Comparison of ENCODE assay signal across 8 mouse cellular contexts in the genomic region with DNA sequence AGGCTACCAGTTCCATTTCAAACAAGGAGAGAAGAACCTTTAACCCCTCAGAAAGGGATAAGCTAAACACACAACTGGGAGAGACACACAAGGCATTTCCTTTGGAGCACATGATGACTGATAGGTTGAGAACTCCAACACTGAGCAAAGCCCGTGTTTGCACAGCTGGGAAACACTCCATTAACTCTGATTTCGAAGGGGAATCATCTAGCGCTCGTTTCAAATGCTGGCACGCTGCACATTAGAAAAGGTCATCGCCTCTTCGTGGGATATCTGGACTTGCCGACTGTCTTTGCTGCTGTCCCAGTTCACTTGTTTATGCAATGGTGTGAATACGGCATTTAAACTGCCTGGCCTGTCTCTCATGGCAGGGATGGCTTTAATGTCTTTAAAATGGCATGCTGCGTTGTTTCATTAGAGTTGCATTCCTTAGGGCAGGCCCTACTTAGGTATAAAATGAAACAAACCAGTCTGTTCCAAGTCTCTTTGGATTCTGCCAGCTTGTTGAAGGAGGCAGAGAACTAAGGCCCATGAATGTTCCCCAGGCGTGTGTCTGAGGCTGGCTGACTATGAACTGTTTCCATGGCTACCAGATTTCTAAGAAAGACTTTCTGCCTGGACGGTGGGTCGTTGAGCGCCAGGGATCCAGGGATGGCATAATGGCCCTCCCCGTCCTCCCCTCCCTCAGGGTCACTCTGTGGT.
DNase-seq lines count a peak whose midpoint lies in the region; ATAC-seq and TF ChIP-seq lines count a peak whose summit lies in the region.

No protein-coding gene starts in this region.

- no peaks in the 10 kb centered on the region for H3K9me3 ChIP-seq in lung, postnatal 0 days (ENCODE audit: low read length)
- H3K9me3 ChIP-seq in liver, embryonic 11.5 days (ENCODE audit: control insufficient read depth, low read length) = no peaks in the 10 kb centered on the region

- WGBS in lung, postnatal 0 days = 14% methylated on average over 15 of the region's 15 CpGs
- 55% methylated on average over 15 of the region's 15 CpGs for WGBS in liver, embryonic 11.5 days

- peaks cover 5% of the 10 kb centered on the region; the same call in 1 of the 2 replicates for H3K4me1 ChIP-seq in lung, postnatal 0 days (ENCODE audit: insufficient read depth, low read depth, low read length)
- H3K4me1 ChIP-seq in liver, embryonic 11.5 days (replicated peaks; ENCODE audit: control insufficient read depth, insufficient read depth, low read length) = no peaks in the 10 kb centered on the region

- DNase-seq in ZHBTc4 (ENCODE audit: low read depth, low spot score) = peak; percentile 4
- DNase-seq in embryo, embryonic 10 days (ENCODE audit: low spot score) = peak; percentile 87
- DNase-seq in heart, postnatal 14 days = peak; percentile 2 to 6
- peak; percentile 65 for DNase-seq in lung, postnatal 0 days (ENCODE audit: low spot score)
- DNase-seq in right cerebral cortex, postnatal 10 days (ENCODE audit: low spot score in 2 of 2) = peak; percentile 59 to 76
- DNase-seq in liver, embryonic 11.5 days (ENCODE audit: low spot score) = no peak

- H3K27ac ChIP-seq in lung, postnatal 0 days (ENCODE audit: low read length) = no peak overlapping the region
- H3K27ac ChIP-seq in liver, embryonic 11.5 days (ENCODE audit: low read depth, low read length) = no peak overlapping the region

- no peak overlapping the region for H3K4me2 ChIP-seq in lung, postnatal 0 days (replicated peaks; ENCODE audit: low read depth, low read length)
- H3K4me2 ChIP-seq in liver, embryonic 11.5 days = no peak overlapping the region

- no peak overlapping the region for H3K9ac ChIP-seq in lung, postnatal 0 days (replicated peaks; ENCODE audit: low read depth)
- H3K9ac ChIP-seq in liver, embryonic 11.5 days (ENCODE audit: low read depth, low read length) = no peak overlapping the region

- H3K36me3 ChIP-seq in lung, postnatal 0 days (ENCODE audit: insufficient read depth, low read length) = no peaks in the 10 kb centered on the region
- H3K36me3 ChIP-seq in liver, embryonic 11.5 days (ENCODE audit: control insufficient read depth, insufficient read depth, low read length) = no peaks in the 10 kb centered on the region

- peak; percentile 29; the same call in 1 of the 2 replicates for TF ChIP-seq EP300 in lung, postnatal 0 days (IDR thresholded peaks at IDR 0.05)

- ATAC-seq in lung, postnatal 0 days = peak; percentile 75
- no peak for ATAC-seq in megakaryocyte, adult 5-6 weeks (ENCODE audit: poor library complexity, severe bottlenecking)
- no peak for ATAC-seq in liver, embryonic 11.5 days (replicated peaks; ENCODE audit: low FRiP score)
- no peak for ATAC-seq in megakaryocyte-erythroid progenitor cell, adult 5-6 weeks (replicated peaks; ENCODE audit: low FRiP score, low TSS enrichment, poor library complexity, severe bottlenecking)

- no peak overlapping the region for H3K4me3 ChIP-seq in lung, postnatal 0 days (ENCODE audit: low read depth, low read length)
- no peak overlapping the region for H3K4me3 ChIP-seq in liver, embryonic 11.5 days (ENCODE audit: low read depth, low read length)

- no peaks in the 10 kb centered on the region for H3K27me3 ChIP-seq in lung, postnatal 0 days (replicated peaks; ENCODE audit: insufficient read depth, low read length)
- H3K27me3 ChIP-seq in liver, embryonic 11.5 days (replicated peaks; ENCODE audit: control insufficient read depth, insufficient read depth, low read length) = no peaks in the 10 kb centered on the region

- intact Hi-C loops in heart, postnatal 14 days (cut with DNase I) = no loop called here

- TF ChIP-seq CTCF in lung, postnatal 0 days (IDR thresholded peaks at IDR 0.05) = no peak
